Mouse (Mus musculus) forebrain, embryonic 16.5 days (tissue): ENCODE data around the gene Sh3pxd2a. TPM values are rescaled to one million over a fixed set of nuclear protein-coding genes. Genes with fewer than 3 reads are reported as not detected.

Source experiments
- ATAC-seq: fragments of 200-750 bp; cut with Nextera tagmentation; 2 replicates; pipeline ENCODE4 v1.8.0; 2017; ENCODE audit warnings: mild to moderate bottlenecking, moderate library complexity
- H3K27ac ChIP-seq: fragments of 300-500 bp; sonication (generic); 2 replicates; pipeline ENCODE4 v1.5.1; 2014; ENCODE audit warnings: low read length, control low read depth
- H3K27me3 ChIP-seq: fragments of 300-500 bp; sonication (generic); replicated peaks from 2 replicates; pipeline ENCODE4 v1.6.1; 2014; ENCODE audit warnings: low read length; ENCODE audit not compliant: control insufficient read depth, insufficient read depth
- H3K36me3 ChIP-seq: fragments of 300-500 bp; sonication (generic); 2 replicates; pipeline ENCODE4 v1.6.1; 2014; ENCODE audit not compliant: control insufficient read depth, insufficient read depth
- H3K4me1 ChIP-seq: fragments of 300-500 bp; sonication (generic); replicated peaks from 2 replicates; pipeline ENCODE4 v1.6.1; 2014; ENCODE audit warnings: low read length; ENCODE audit not compliant: control insufficient read depth, insufficient read depth
- H3K4me2 ChIP-seq: fragments of 300-500 bp; sonication (generic); 2 replicates; pipeline ENCODE4 v1.6.1; 2014; ENCODE audit warnings: mild to moderate bottlenecking, low read length, control low read depth
- H3K4me3 ChIP-seq: fragments of 300-500 bp; sonication (generic); replicated peaks from 2 replicates; pipeline ENCODE4 v1.5.1; 2014; ENCODE audit warnings: mild to moderate bottlenecking, low read length, control low read depth
- H3K9ac ChIP-seq: fragments of 300-500 bp; sonication (generic); replicated peaks from 2 replicates; pipeline ENCODE4 v1.6.1; 2014; ENCODE audit warnings: low read depth, low read length, control low read depth
- H3K9me3 ChIP-seq: fragments of 300-500 bp; sonication (generic); 2 replicates; pipeline ENCODE4 v1.6.1; 2016; ENCODE audit warnings: low read length; ENCODE audit not compliant: control insufficient read depth
- whole genome bisulfite sequencing: fragments of 180-500 bp; shearing (Covaris S2); extraction: QIAGEN DNeasy Blood & Tissue Kit; methylation state at CpG from one replicate; pipeline ENCODE4 v1.1.7; 2014; 5-methylcytosine and 5-hydroxymethylcytosine counted together
- polyA plus RNA-seq: library from polyadenylated mRNA; unstranded; fragments of >200 nt; fragmentation: Nextera tagmentation; extraction: Ambion mirVana; gene quantifications from 2 replicates; pipeline ENCODE4 v1.2.1, GENCODE M21; 2015

The Sh3pxd2a gene
- polyA plus RNA-seq, 1 experiment from 2014 or later: 2.1 TPM

DNA sequence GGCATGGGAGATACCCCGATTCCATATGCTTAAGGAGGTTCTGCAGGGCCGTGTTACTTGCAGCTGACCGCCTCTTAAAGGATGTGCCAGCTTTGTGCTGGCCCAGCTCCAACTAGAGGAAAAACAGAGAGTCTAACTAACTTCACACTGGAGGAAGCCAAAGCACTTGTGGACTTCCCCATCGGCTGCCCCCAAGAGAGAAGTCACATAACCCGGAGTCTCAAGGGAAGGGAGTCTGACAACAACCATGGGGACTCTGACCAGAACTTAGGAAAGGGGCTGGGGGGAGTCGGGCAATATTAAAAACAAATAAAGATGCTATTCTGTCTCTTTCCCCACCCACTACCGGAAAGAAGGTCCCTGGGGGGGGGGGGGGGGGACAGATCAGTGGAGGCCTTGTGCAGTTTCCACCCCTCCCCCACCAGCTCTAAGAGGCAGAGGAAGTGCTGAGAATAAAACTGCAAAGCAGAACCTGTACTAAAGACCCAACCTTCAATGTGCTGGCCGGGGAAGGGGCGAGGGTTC, 17.3 kb downstream of the Sh3pxd2a start:
- H3K4me1 ChIP-seq: peaks cover 27% of the 10 kb centered on the region
- no peak overlapping the region for H3K27ac ChIP-seq
- no peak overlapping the region for H3K4me3 ChIP-seq
- no peaks in the 10 kb centered on the region for H3K27me3 ChIP-seq
- H3K36me3 ChIP-seq: no peaks in the 10 kb centered on the region
- no peaks in the 10 kb centered on the region for H3K9me3 ChIP-seq
- 17% methylated on average over 8 of the region's 9 CpGs for WGBS
- H3K9ac ChIP-seq: no peak overlapping the region
- ATAC-seq: no peak
- no peak overlapping the region; the same call in 1 of the 2 replicates for H3K4me2 ChIP-seq

DNA sequence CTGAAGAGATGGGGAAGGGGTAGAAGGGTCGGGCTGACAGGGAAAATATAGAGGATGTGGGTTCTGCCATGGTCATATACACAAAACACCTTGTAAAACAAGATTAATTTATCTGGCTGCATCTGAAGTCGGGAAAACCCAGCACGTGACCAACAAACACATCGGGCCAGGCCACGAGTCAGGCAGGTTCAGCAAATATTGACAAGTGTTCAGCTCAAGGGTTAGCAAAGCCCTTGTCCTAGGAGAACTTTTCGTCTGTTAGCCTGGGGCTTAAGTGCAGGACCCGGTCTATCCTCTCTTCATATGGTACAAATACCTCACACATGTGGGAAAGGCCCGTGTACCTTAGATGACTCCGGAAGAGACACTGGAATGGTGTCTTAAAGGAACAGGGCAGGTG, 18.1 kb downstream of the Sh3pxd2a start:
- Histone ChIP-seq H3K9me3 (no peaks in the 10 kb centered on the region), H3K4me1 (peaks cover 27% of the 10 kb centered on the region), H3K4me2 (no peak overlapping the region), H3K36me3 (no peaks in the 10 kb centered on the region), H3K9ac (no peak overlapping the region), H3K27ac (no peak overlapping the region), H3K27me3 (no peaks in the 10 kb centered on the region), H3K4me3 (no peak overlapping the region)
- WGBS: 78% methylated on average over 9 of the region's 9 CpGs
- no peak for ATAC-seq

DNA sequence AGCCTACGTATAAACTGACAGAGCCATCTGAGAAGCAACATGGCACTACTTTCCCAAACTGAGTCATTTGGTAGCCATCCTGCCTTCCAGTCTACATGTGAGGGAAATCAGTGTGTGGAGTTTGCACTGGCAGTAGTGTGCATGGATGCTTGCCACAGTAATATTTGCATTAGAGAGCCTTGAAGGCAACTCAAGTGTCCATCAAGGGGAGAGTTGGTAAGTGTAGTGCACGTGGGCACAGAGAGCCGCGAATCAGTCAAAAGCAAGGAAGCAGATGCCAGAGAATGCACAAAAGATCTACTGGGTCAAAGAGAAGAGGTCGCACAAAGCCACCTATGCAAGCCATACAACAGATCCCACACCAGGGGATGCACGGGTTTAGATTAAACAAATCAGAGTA, 18.5 kb downstream of the Sh3pxd2a start:
- no peak for ATAC-seq
- H3K27me3 ChIP-seq: no peaks in the 10 kb centered on the region
- H3K27ac ChIP-seq: no peak overlapping the region
- H3K4me1 ChIP-seq: peaks cover 26% of the 10 kb centered on the region
- H3K4me3 ChIP-seq: no peak overlapping the region
- 53% methylated on average over 6 of the region's 6 CpGs for WGBS
- H3K36me3 ChIP-seq: no peaks in the 10 kb centered on the region
- no peak overlapping the region for H3K4me2 ChIP-seq
- no peak overlapping the region for H3K9ac ChIP-seq
- no peaks in the 10 kb centered on the region for H3K9me3 ChIP-seq

DNA sequence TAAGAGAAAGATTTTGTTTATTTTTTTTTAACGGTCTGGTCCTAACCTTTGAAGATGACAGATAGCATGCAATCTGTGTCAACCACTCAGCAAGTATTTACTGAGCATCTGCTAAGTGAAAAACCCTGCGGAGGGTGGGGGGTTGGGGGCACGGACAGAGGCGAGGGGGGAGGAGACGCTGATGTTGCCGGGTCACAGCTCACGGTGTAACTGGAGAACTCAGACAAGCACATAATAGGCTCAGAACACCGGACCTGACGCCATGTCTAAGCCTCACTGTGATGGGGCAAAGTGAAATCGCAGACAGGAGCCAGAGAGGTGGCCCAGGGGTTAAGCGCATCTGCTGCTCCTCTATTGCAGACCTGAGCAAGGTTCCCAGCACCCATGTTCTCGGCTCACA, 19.7 kb downstream of the Sh3pxd2a start:
- Histone ChIP-seq H3K9me3 (no peaks in the 10 kb centered on the region), H3K4me1 (peaks cover 22% of the 10 kb centered on the region), H3K27ac (no peak overlapping the region), H3K9ac (no peak overlapping the region), H3K4me2 (no peak overlapping the region), H3K36me3 (no peaks in the 10 kb centered on the region), H3K4me3 (no peak overlapping the region), H3K27me3 (no peaks in the 10 kb centered on the region)
- 57% methylated on average over 12 of the region's 12 CpGs for WGBS
- ATAC-seq: no peak

DNA sequence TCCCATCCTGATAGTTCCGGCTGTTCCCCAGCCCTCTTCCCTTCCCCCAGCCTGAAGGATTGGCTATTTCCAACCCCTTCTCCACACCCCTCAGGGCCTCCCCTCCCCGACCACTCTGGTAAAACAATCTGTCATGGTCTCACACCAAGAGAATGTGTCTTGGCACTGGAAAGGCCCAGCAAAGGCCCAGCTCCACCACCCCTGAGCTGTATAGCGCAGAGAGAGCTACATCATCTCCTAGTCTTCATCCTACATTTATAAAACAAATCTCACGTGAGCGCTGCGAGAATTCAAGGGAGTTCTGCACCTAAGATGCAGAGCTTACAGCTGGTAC, 21.9 kb downstream of the Sh3pxd2a start:
- ATAC-seq: no peak
- no peaks in the 10 kb centered on the region for H3K36me3 ChIP-seq
- H3K9ac ChIP-seq: no peak overlapping the region
- no peaks in the 10 kb centered on the region for H3K27me3 ChIP-seq
- 80% methylated on average over 6 of the region's 6 CpGs for WGBS
- peaks cover 18% of the 10 kb centered on the region for H3K4me1 ChIP-seq
- H3K4me3 ChIP-seq: no peak overlapping the region
- H3K9me3 ChIP-seq: no peaks in the 10 kb centered on the region
- H3K4me2 ChIP-seq: no peak overlapping the region
- H3K27ac ChIP-seq: no peak overlapping the region

DNA sequence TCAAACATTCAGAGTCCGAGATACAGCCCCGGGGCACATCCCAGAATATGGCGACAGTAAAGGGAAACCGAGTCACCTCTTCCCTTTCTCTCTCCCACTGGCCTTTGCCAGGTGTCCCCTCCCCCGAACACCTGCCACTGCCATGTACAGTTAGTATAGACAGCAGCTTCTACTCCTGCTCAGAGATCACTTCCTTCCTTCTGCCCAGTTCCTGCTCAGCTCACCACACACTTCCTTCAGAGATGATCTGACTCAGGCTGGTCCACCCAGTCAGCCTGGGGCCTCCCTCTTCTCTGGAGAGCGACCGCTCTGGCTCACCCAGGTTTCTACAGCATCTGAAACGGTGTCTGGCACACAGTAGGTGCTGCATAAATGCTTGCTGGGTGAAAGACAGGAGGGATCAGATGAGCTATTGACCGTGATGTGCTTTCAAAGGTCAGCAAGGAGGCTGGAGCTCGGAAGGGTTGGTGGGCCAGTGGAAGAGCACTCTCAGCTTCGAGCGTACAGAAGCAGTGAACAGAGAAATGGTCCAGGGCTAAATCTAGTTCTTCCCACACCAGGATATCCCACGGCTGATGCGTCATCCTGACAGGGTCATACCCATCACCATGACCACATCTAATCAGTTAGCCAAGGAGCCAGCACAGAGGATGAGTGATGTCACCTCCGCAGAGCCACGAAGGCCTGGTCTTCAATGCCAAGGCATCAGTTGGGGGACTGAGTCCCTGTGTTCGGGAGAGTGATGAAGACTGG, 22.5 kb downstream of the Sh3pxd2a start:
- ATAC-seq: no peak
- Histone ChIP-seq H3K4me1 (peaks cover 13% of the 10 kb centered on the region), H3K27me3 (no peaks in the 10 kb centered on the region), H3K4me2 (no peak overlapping the region), H3K4me3 (no peak overlapping the region), H3K27ac (no peak overlapping the region), H3K36me3 (no peaks in the 10 kb centered on the region), H3K9me3 (no peaks in the 10 kb centered on the region), H3K9ac (no peak overlapping the region)
- WGBS: 93% methylated on average over 17 of the region's 17 CpGs

DNA sequence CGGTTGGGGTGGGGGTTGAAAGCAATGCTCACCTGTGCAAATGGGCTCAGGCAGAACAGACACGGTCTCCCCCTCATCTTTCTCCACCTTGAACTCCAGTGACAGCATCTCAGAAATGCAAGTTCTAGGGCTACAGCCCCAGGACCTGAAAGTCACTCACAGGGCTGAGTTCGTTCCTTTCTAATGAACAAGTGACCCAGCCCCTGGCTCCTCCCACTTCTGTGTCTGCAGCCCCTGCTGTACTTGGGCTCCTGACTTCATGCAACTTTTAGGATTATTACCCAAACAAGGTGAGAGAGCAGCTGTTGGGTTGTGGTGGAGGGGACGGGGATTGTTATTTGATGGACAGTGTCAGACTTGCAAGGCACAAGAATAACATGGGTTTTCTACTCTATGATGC, 23.2 kb downstream of the Sh3pxd2a start:
- Histone ChIP-seq H3K9me3 (no peaks in the 10 kb centered on the region), H3K9ac (no peak overlapping the region), H3K4me1 (peaks cover 7% of the 10 kb centered on the region), H3K36me3 (no peaks in the 10 kb centered on the region), H3K4me3 (no peak overlapping the region), H3K27me3 (no peaks in the 10 kb centered on the region), H3K27ac (no peak overlapping the region), H3K4me2 (no peak overlapping the region)
- 88% methylated on average over 4 of the region's 4 CpGs for WGBS
- ATAC-seq: no peak

DNA sequence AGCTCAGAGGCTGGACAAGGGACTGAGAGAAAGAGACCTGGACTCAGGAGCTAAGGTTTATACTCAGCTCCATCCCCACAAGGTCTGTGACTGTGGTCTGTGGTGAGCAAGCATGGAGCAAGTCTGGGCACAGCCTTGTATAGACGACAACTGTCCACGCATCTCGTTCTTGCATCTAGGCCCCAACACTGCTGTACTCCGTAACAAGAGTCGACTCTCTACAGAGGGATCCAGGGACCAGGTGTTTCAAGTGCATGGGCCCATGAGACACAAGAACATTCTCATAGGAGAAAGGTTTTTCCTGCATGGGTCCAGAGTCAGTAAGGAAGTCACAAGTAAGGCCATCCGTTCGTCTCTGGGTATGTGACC, 23.8 kb downstream of the Sh3pxd2a start:
- Histone ChIP-seq H3K4me3 (no peak overlapping the region), H3K9me3 (no peaks in the 10 kb centered on the region), H3K27me3 (no peaks in the 10 kb centered on the region), H3K4me1 (peaks cover 7% of the 10 kb centered on the region), H3K4me2 (no peak overlapping the region), H3K9ac (no peak overlapping the region), H3K27ac (no peak overlapping the region), H3K36me3 (no peaks in the 10 kb centered on the region)
- 94% methylated on average over 7 of the region's 7 CpGs for WGBS
- ATAC-seq: no peak

DNA sequence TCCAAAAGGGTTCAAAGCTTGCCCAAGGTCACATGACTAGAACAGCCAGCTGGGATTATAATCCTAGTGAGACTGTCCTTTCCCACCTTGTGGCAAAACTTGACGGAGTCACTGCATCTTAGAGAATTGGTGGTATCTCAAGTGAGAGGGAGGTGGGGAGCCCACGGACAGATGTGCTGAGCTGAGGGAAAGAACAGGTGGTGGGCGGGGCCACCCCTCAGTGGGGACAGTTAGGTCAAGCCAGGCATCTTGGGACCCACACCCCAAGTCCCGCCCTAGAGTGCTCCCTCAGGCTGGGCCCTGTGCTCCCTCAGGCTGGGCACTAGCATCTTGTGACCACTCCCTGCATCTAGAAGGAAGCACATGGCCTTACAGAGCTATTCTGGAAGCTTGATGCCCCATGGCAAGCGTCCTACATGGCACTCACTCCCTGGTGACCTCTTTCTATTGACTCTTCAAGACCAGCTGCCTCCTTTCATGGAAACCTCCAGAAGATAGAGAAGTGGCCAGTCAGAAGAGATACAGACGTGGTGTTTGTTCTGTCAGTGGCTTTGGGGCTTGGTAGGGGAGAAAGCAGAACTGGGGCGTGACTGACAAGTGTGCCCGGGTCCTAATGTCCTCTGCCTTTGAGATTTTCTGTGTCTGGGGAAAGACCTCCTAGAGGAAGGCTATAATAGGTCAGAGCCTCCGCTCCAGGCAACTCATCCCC, 24.3 kb downstream of the Sh3pxd2a start:
- Histone ChIP-seq H3K27ac (no peak overlapping the region), H3K4me2 (no peak overlapping the region), H3K9ac (no peak overlapping the region), H3K9me3 (no peaks in the 10 kb centered on the region), H3K4me1 (peaks cover 7% of the 10 kb centered on the region), H3K4me3 (no peak overlapping the region), H3K36me3 (no peaks in the 10 kb centered on the region), H3K27me3 (no peaks in the 10 kb centered on the region)
- 88% methylated on average over 9 of the region's 9 CpGs for WGBS
- no peak for ATAC-seq
